Mouse (Mus musculus): ENCODE results near the gene Prss38. TPM values are rescaled to one million over a fixed set of nuclear protein-coding genes. Genes with fewer than 3 reads are reported as not detected.

The Prss38 gene
- polyA plus RNA-seq (2014; fragmentation: Nextera tagmentation; extraction: Ambion mirVana), result not detected in 2 replicates

- Histone ChIP-seq H3K4me1 (replicated peaks; ENCODE audit: control insufficient read depth, insufficient read depth, low read length) (no peaks in the 10 kb centered on the region), H3K27ac (ENCODE audit: low read depth, low read length) (no peak within 1 kb of the TSS), H3K36me3 (ENCODE audit: control insufficient read depth, insufficient read depth, low read length) (no peaks in the 10 kb centered on the region), H3K4me3 (ENCODE audit: low read depth, low read length) (no peak within 1 kb of the TSS), H3K9ac (ENCODE audit: low read depth, low read length) (no peak within 1 kb of the TSS), H3K4me2 (no peak within 1 kb of the TSS), H3K27me3 (replicated peaks; ENCODE audit: control insufficient read depth, insufficient read depth, low read length) (0 out of 2 replicates have a peak, but pooled peaks cover 4% of the 10 kb centered on the region), H3K9me3 (ENCODE audit: control insufficient read depth, low read length) (no peaks in the 10 kb centered on the region)
- DNase-seq (ENCODE audit: low spot score) (no peak), ATAC-seq (replicated peaks; ENCODE audit: low FRiP score) (no peak)
- 67% methylated on average over 16 of the region's 16 CpGs for WGBS
Measured at GRCm38 (mm10) chr11:59375475-59375874, at the start of gene Prss38. TSS of gene Prss38 (minus strand) at chr11:59375657.

GRCm38 (mm10) chr11:59423010-59423588 is 47.6 kb upstream of the Prss38 start:
- Histone ChIP-seq H3K4me2 (no peak overlapping the region), H3K27me3 (replicated peaks; ENCODE audit: control insufficient read depth, insufficient read depth, low read length) (no peaks in the 10 kb centered on the region), H3K36me3 (ENCODE audit: control insufficient read depth, insufficient read depth, low read length) (peaks cover 6% of the 10 kb centered on the region; the same call in 1 of the 2 replicates), H3K27ac (ENCODE audit: low read depth, low read length) (no peak overlapping the region), H3K9ac (ENCODE audit: low read depth, low read length) (no peak overlapping the region), H3K4me1 (replicated peaks; ENCODE audit: control insufficient read depth, insufficient read depth, low read length) (no peaks in the 10 kb centered on the region; the same call in 1 of the 2 replicates), H3K4me3 (ENCODE audit: low read depth, low read length) (no peak overlapping the region), H3K9me3 (ENCODE audit: control insufficient read depth, low read length) (no peaks in the 10 kb centered on the region)
- DNase-seq (ENCODE audit: low spot score) (no peak), ATAC-seq (replicated peaks; ENCODE audit: low FRiP score) (no peak)
- 70% methylated on average over 5 of the region's 5 CpGs for WGBS

GRCm38 (mm10) chr11:59421967-59422366 is 46.5 kb upstream of the Prss38 start:
- WGBS, result 68% methylated on average over 2 of the region's 2 CpGs
- H3K27me3 ChIP-seq (replicated peaks; ENCODE audit: control insufficient read depth, insufficient read depth, low read length), result no peaks in the 10 kb centered on the region
- H3K36me3 ChIP-seq (ENCODE audit: control insufficient read depth, insufficient read depth, low read length), result peaks cover 2% of the 10 kb centered on the region; the same call in 1 of the 2 replicates
- H3K27ac ChIP-seq (ENCODE audit: low read depth, low read length), result no peak overlapping the region
- H3K4me3 ChIP-seq (ENCODE audit: low read depth, low read length), result no peak overlapping the region
- no peak overlapping the region for H3K4me2 ChIP-seq
- ATAC-seq (replicated peaks; ENCODE audit: low FRiP score) (no peak), DNase-seq (ENCODE audit: low spot score) (no peak)
- H3K4me1 ChIP-seq (replicated peaks; ENCODE audit: control insufficient read depth, insufficient read depth, low read length), result no peaks in the 10 kb centered on the region; the same call in 1 of the 2 replicates
- H3K9me3 ChIP-seq (ENCODE audit: control insufficient read depth, low read length), result no peaks in the 10 kb centered on the region
- H3K9ac ChIP-seq (ENCODE audit: low read depth, low read length), result no peak overlapping the region

GRCm38 (mm10) chr11:59421436-59421835 is 46.0 kb upstream of the Prss38 start:
- 60% methylated on average over 8 of the region's 8 CpGs for WGBS
- Histone ChIP-seq H3K27ac (ENCODE audit: low read depth, low read length) (no peak overlapping the region), H3K9me3 (ENCODE audit: control insufficient read depth, low read length) (no peaks in the 10 kb centered on the region), H3K9ac (ENCODE audit: low read depth, low read length) (no peak overlapping the region), H3K36me3 (ENCODE audit: control insufficient read depth, insufficient read depth, low read length) (peaks cover 2% of the 10 kb centered on the region; the same call in 1 of the 2 replicates), H3K4me2 (no peak overlapping the region), H3K4me1 (replicated peaks; ENCODE audit: control insufficient read depth, insufficient read depth, low read length) (no peaks in the 10 kb centered on the region; the same call in 1 of the 2 replicates), H3K4me3 (ENCODE audit: low read depth, low read length) (no peak overlapping the region), H3K27me3 (replicated peaks; ENCODE audit: control insufficient read depth, insufficient read depth, low read length) (no peaks in the 10 kb centered on the region)
- ATAC-seq (replicated peaks; ENCODE audit: low FRiP score), result no peak
- DNase-seq (ENCODE audit: low spot score), result no peak

GRCm38 (mm10) chr11:59418708-59419107 is 43.3 kb upstream of the Prss38 start:
- no peak overlapping the region for H3K4me3 ChIP-seq (ENCODE audit: low read depth, low read length)
- H3K36me3 ChIP-seq (ENCODE audit: control insufficient read depth, insufficient read depth, low read length), result peaks cover 5% of the 10 kb centered on the region; the same call in 1 of the 2 replicates
- no peak overlapping the region for H3K27ac ChIP-seq (ENCODE audit: low read depth, low read length)
- no peak overlapping the region for H3K9ac ChIP-seq (ENCODE audit: low read depth, low read length)
- WGBS, result 22% methylated on average over 5 of the region's 5 CpGs
- no peaks in the 10 kb centered on the region for H3K27me3 ChIP-seq (replicated peaks; ENCODE audit: control insufficient read depth, insufficient read depth, low read length)
- H3K9me3 ChIP-seq (ENCODE audit: control insufficient read depth, low read length), result no peaks in the 10 kb centered on the region
- H3K4me2 ChIP-seq, result no peak overlapping the region
- DNase-seq (ENCODE audit: low spot score) (no peak), ATAC-seq (replicated peaks; ENCODE audit: low FRiP score) (no peak)
- H3K4me1 ChIP-seq (replicated peaks; ENCODE audit: control insufficient read depth, insufficient read depth, low read length), result no peaks in the 10 kb centered on the region; the same call in 1 of the 2 replicates

GRCm38 (mm10) chr11:59412999-59413863 is 37.8 kb upstream of the Prss38 start:
- H3K9me3 ChIP-seq (ENCODE audit: control insufficient read depth, low read length), result no peaks in the 10 kb centered on the region
- H3K9ac ChIP-seq (ENCODE audit: low read depth, low read length), result no peak overlapping the region
- H3K4me3 ChIP-seq (ENCODE audit: low read depth, low read length), result no peak overlapping the region
- H3K4me2 ChIP-seq, result no peak overlapping the region
- no peaks in the 10 kb centered on the region for H3K4me1 ChIP-seq (replicated peaks; ENCODE audit: control insufficient read depth, insufficient read depth, low read length)
- DNase-seq (ENCODE audit: low spot score) (no peak), ATAC-seq (replicated peaks; ENCODE audit: low FRiP score) (no peak)
- no peak overlapping the region for H3K27ac ChIP-seq (ENCODE audit: low read depth, low read length)
- peaks cover 7% of the 10 kb centered on the region; the same call in 1 of the 2 replicates for H3K36me3 ChIP-seq (ENCODE audit: control insufficient read depth, insufficient read depth, low read length)
- H3K27me3 ChIP-seq (replicated peaks; ENCODE audit: control insufficient read depth, insufficient read depth, low read length), result no peaks in the 10 kb centered on the region
- WGBS, result 77% methylated on average over 13 of the region's 13 CpGs

- no peak overlapping the region for H3K4me3 ChIP-seq (ENCODE audit: low read depth, low read length)
- 85% methylated on average over 6 of the region's 6 CpGs for WGBS
- no peaks in the 10 kb centered on the region for H3K9me3 ChIP-seq (ENCODE audit: control insufficient read depth, low read length)
- H3K4me2 ChIP-seq, result no peak overlapping the region
- no peak for DNase-seq (ENCODE audit: low spot score)
- H3K9ac ChIP-seq (ENCODE audit: low read depth, low read length), result no peak overlapping the region
- H3K27me3 ChIP-seq (replicated peaks; ENCODE audit: control insufficient read depth, insufficient read depth, low read length), result no peaks in the 10 kb centered on the region
- peaks cover 8% of the 10 kb centered on the region; the same call in 1 of the 2 replicates for H3K36me3 ChIP-seq (ENCODE audit: control insufficient read depth, insufficient read depth, low read length)
- no peaks in the 10 kb centered on the region for H3K4me1 ChIP-seq (replicated peaks; ENCODE audit: control insufficient read depth, insufficient read depth, low read length)
- no peak for ATAC-seq (replicated peaks; ENCODE audit: low FRiP score)
- H3K27ac ChIP-seq (ENCODE audit: low read depth, low read length), result no peak overlapping the region
Measured at GRCm38 (mm10) chr11:59412058-59412457, 36.6 kb upstream of the Prss38 start.

- Histone ChIP-seq H3K4me3 (ENCODE audit: low read depth, low read length) (no peak overlapping the region), H3K27me3 (replicated peaks; ENCODE audit: control insufficient read depth, insufficient read depth, low read length) (no peaks in the 10 kb centered on the region), H3K4me2 (no peak overlapping the region), H3K9me3 (ENCODE audit: control insufficient read depth, low read length) (no peaks in the 10 kb centered on the region), H3K4me1 (replicated peaks; ENCODE audit: control insufficient read depth, insufficient read depth, low read length) (no peaks in the 10 kb centered on the region), H3K9ac (ENCODE audit: low read depth, low read length) (no peak overlapping the region), H3K36me3 (ENCODE audit: control insufficient read depth, insufficient read depth, low read length) (peaks cover 10% of the 10 kb centered on the region), H3K27ac (ENCODE audit: low read depth, low read length) (no peak overlapping the region)
- no peak for ATAC-seq (replicated peaks; ENCODE audit: low FRiP score)
- no peak for DNase-seq (ENCODE audit: low spot score)
- WGBS, result 72% methylated on average over 2 of the region's 2 CpGs
Measured at GRCm38 (mm10) chr11:59410851-59411250, 35.4 kb upstream of the Prss38 start.
